Mouse (Mus musculus) liver, postnatal 0 days (tissue): ENCODE results near the gene Pglyrp2.

Experiments used
- CTCF ChIP-seq: sonication (generic); IDR thresholded peaks from 2 replicates; pipeline ENCODE4 v1.5.1; 2016; ENCODE audit warnings: antibody characterized with exemption, low read depth
- EP300 ChIP-seq: IDR thresholded peaks from 2 replicates; pipeline ENCODE4 v1.6.1; 2016; ENCODE audit warnings: antibody characterized with exemption, low read depth, mild to moderate bottlenecking

DNA sequence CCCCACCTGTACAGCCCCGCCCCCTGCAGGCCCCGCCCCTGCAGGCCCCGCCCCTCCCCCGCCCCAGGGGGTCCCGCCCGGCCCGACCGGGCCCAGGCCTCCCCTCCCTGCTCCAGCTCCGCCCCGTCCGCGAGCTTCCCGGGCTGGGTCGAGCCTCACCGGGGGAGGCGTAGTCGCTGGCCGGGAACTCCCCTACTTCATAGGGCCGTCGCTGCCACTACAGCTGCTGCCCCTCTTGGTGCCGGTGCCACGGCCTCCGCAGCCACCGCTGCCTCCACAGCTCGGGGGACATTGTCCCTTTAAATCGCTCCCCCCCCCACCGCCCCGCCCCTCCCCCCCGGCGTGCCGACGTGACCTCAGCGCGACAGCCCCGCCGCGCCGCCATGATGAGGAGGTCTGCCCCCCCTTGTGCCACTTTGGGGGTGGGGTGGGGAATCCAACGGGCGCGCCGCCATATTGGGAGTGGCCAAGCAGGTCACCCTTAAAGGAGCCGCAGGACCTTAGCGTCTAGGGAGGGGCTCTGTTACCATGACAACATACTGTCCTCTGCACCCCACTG is 34.8 kb downstream of the Pglyrp2 start, which contains the start of gene Wiz:
- TF ChIP-seq CTCF: no peak
- no peak for TF ChIP-seq EP300
